In genomic region chr1:23279827-23280226, GRCm38 (mm10) we compare ENCODE assay signal across 15 mouse cellular contexts.
A peak's percentile ranks its signal among the peaks of the same experiment; 100 is the strongest.
DNase-seq lines count a peak whose midpoint lies in the region; ATAC-seq and TF ChIP-seq lines count a peak whose summit lies in the region.
"Had no signal": no experiment of that assay in that cellular context is flagged by ENCODE, and none has a peak within 500 bp of the region (broad histone marks: within the 10 kb centered on the region; RNA-seq: fewer than 3 reads in every experiment).

No protein-coding gene starts in this region.

- H3K4me2 ChIP-seq in heart, embryonic 12.5 days = no peak overlapping the region
- H3K4me2 ChIP-seq in liver, embryonic 14.5 days (ENCODE audit: low read depth) = no peak overlapping the region
- H3K4me2 ChIP-seq in liver, postnatal 0 days (ENCODE audit: low read depth, low read length) = no peak overlapping the region
- H3K4me2 ChIP-seq in stomach, postnatal 0 days (replicated peaks; ENCODE audit: low read depth) = no peak overlapping the region
- H3K4me2 ChIP-seq: neural tube, embryonic 13.5 days had no signal

- ATAC-seq in heart, embryonic 12.5 days (ENCODE audit: insufficient number of reproducible peaks, low FRiP score) = 0 out of 2 replicates have a peak, but pooled peaks have one; percentile 10
- ATAC-seq in liver, embryonic 14.5 days (ENCODE audit: insufficient read depth) = no peak
- no peak for ATAC-seq in liver, postnatal 0 days
- no peak; the same call in 1 of the 2 replicates for ATAC-seq in stomach, postnatal 0 days (ENCODE audit: low FRiP score, low TSS enrichment)
- ATAC-seq: hindbrain, embryonic 16.5 days had no signal

- intact Hi-C loops in heart, postnatal 25 days (cut with DNase I) = loop anchor here (1.0 kb wide), 1 partner anchor 78 kb away; no protein-coding TSS in a partner anchor

- WGBS in heart, embryonic 12.5 days = 65% methylated on average over 2 of the region's 2 CpGs
- WGBS in liver, embryonic 14.5 days (ENCODE audit: insufficient replicate concordance) = 79% methylated on average over 2 of the region's 2 CpGs
- 74% methylated on average over 2 of the region's 2 CpGs for WGBS in liver, postnatal 0 days (ENCODE audit: insufficient replicate concordance)
- 71% methylated on average over 2 of the region's 2 CpGs for WGBS in stomach, postnatal 0 days

- no peak overlapping the region for H3K27ac ChIP-seq in heart, embryonic 12.5 days (ENCODE audit: poor library complexity, severe bottlenecking)
- 0 out of 2 replicates have a peak overlapping the region, but pooled peaks have one; percentile 2 for H3K27ac ChIP-seq in liver, embryonic 14.5 days
- H3K27ac ChIP-seq in liver, postnatal 0 days (ENCODE audit: low read depth) = no peak overlapping the region
- no peak overlapping the region for H3K27ac ChIP-seq in stomach, postnatal 0 days (replicated peaks)
- H3K27ac ChIP-seq: neural tube, embryonic 13.5 days had no signal

- H3K4me3 ChIP-seq in heart, embryonic 12.5 days = no peak overlapping the region
- H3K4me3 ChIP-seq in liver, embryonic 14.5 days (ENCODE audit: insufficient read depth in 1 of 2, low read depth in 2 of 2, low read length in 2 of 2) = no peak overlapping the region
- H3K4me3 ChIP-seq in liver, postnatal 0 days (ENCODE audit: low read depth, low read length) = no peak overlapping the region
- H3K4me3 ChIP-seq in stomach, postnatal 0 days (ENCODE audit: low read depth, low read length) = no peak overlapping the region
- H3K4me3 ChIP-seq: neural tube, embryonic 13.5 days had no signal

- DNase-seq in adrenal gland, adult 2 months = peak; percentile 58
- no peak for DNase-seq in adrenal gland, adult 8-10 months
- DNase-seq in heart, postnatal 25 days (ENCODE audit: low spot score) = no peak
- no peak for DNase-seq in liver, embryonic 14.5 days (ENCODE audit: low read depth in 3 of 3, low spot score in 3 of 3)
- DNase-seq in liver, postnatal 0 days = no peak
- peak; percentile 53 for DNase-seq in lung, postnatal 10 days
- no peak for DNase-seq in stomach, postnatal 0 days (ENCODE audit: low spot score)
- DNase-seq: cerebellum, adult 18-20 months; gastrocnemius, postnatal 14 days; right cerebral cortex, postnatal 25 days; thymus, postnatal 36 days had no signal

- peaks cover 21% of the 10 kb centered on the region for H3K4me1 ChIP-seq in heart, embryonic 12.5 days (replicated peaks)
- peaks cover 32 to 35% of the 10 kb centered on the region in 2 experiments for H3K4me1 ChIP-seq in liver, embryonic 14.5 days (replicated peaks; ENCODE audit: control insufficient read depth in 2 of 2, insufficient read depth in 2 of 2, low read length in 1 of 2)
- peaks cover 14% of the 10 kb centered on the region for H3K4me1 ChIP-seq in liver, postnatal 0 days (ENCODE audit: insufficient read depth)
- H3K4me1 ChIP-seq in stomach, postnatal 0 days (replicated peaks; ENCODE audit: control insufficient read depth, insufficient read depth) = no peaks in the 10 kb centered on the region

- no peak overlapping the region for H3K9ac ChIP-seq in heart, embryonic 12.5 days
- no peak overlapping the region for H3K9ac ChIP-seq in liver, embryonic 14.5 days (replicated peaks)
- no peak overlapping the region for H3K9ac ChIP-seq in liver, postnatal 0 days (replicated peaks)
- H3K9ac ChIP-seq in stomach, postnatal 0 days (ENCODE audit: low read length) = no peak overlapping the region
- H3K9ac ChIP-seq: neural tube, embryonic 13.5 days had no signal

- H3K36me3 ChIP-seq in heart, embryonic 12.5 days = peaks cover 10% of the 10 kb centered on the region; the same call in 1 of the 2 replicates
- H3K36me3 ChIP-seq in liver, embryonic 14.5 days (replicated peaks; ENCODE audit: control insufficient read depth, insufficient read depth, low read depth) = peaks cover 3% of the 10 kb centered on the region
- peaks cover 9% of the 10 kb centered on the region for H3K36me3 ChIP-seq in liver, postnatal 0 days (replicated peaks; ENCODE audit: insufficient read depth, low read length)
- no peaks in the 10 kb centered on the region for H3K36me3 ChIP-seq in stomach, postnatal 0 days (ENCODE audit: control insufficient read depth, insufficient read depth, low read length)

- TF ChIP-seq CTCF in liver, embryonic 14.5 days (IDR thresholded peaks at IDR 0.05; ENCODE audit: low read depth) = no peak
- TF ChIP-seq CTCF in liver, postnatal 0 days (IDR thresholded peaks at IDR 0.05; ENCODE audit: low read depth) = no peak
- TF ChIP-seq CTCF in stomach, postnatal 0 days (IDR thresholded peaks at IDR 0.05; ENCODE audit: low read depth) = no peak

- H3K27me3 ChIP-seq in heart, embryonic 12.5 days (replicated peaks) = no peaks in the 10 kb centered on the region
- no peaks in the 10 kb centered on the region for H3K27me3 ChIP-seq in liver, embryonic 14.5 days (ENCODE audit: control insufficient read depth, insufficient read depth, low read length)
- no peaks in the 10 kb centered on the region for H3K27me3 ChIP-seq in liver, postnatal 0 days (ENCODE audit: insufficient read depth, low read length)
- no peaks in the 10 kb centered on the region for H3K27me3 ChIP-seq in stomach, postnatal 0 days (ENCODE audit: control insufficient read depth, insufficient read depth, low read length)
- H3K27me3 ChIP-seq: CH12.LX; neural tube, embryonic 13.5 days had no signal

- H3K9me3 ChIP-seq in heart, embryonic 12.5 days (replicated peaks) = no peaks in the 10 kb centered on the region
- no peaks in the 10 kb centered on the region for H3K9me3 ChIP-seq in liver, embryonic 14.5 days (ENCODE audit: control insufficient read depth, low read length)
- H3K9me3 ChIP-seq in liver, postnatal 0 days (ENCODE audit: low read length) = no peaks in the 10 kb centered on the region
- no peaks in the 10 kb centered on the region for H3K9me3 ChIP-seq in stomach, postnatal 0 days (ENCODE audit: control insufficient read depth, low read length)
- H3K9me3 ChIP-seq: neural tube, embryonic 13.5 days had no signal

- TF ChIP-seq EP300 in liver, embryonic 14.5 days (IDR thresholded peaks at IDR 0.05; ENCODE audit: low read depth) = no peak
- TF ChIP-seq EP300 in liver, postnatal 0 days (IDR thresholded peaks at IDR 0.05; ENCODE audit: low read depth) = no peak
- no peak for TF ChIP-seq EP300 in stomach, postnatal 0 days (optimal IDR thresholded peaks at IDR 0.05)

Comparison
In these comparisons a context has a peak if more than half of its experiments do, and no peak if none do; other contexts are left out.
1. DNase-seq: peak in adrenal gland, adult 2 months (single experiment) and lung, postnatal 10 days (single experiment); none in adrenal gland, adult 8-10 months (single experiment), heart, postnatal 25 days (single experiment), liver, embryonic 14.5 days (0 of 3), liver, postnatal 0 days (single experiment) and stomach, postnatal 0 days (single experiment).